Mouse (Mus musculus) heart, embryonic 11.5 days (tissue): Measurements from ENCODE around the gene Lingo1. TPM values are rescaled to one million over a fixed set of nuclear protein-coding genes. Genes with fewer than 3 reads are reported as not detected.

Experiments
- ATAC-seq: fragments of 200-750 bp; cut with Nextera tagmentation; replicated peaks from 2 replicates; pipeline ENCODE4 v1.8.0; 2017; ENCODE audit warnings: moderate library complexity; ENCODE audit not compliant: insufficient number of reproducible peaks, low FRiP score, low TSS enrichment
- H3K27ac ChIP-seq: fragments of 300-500 bp; sonication (generic); 2 replicates; pipeline ENCODE4 v1.5.1; 2014; ENCODE audit warnings: mild to moderate bottlenecking, low read depth, low read length
- H3K27me3 ChIP-seq: fragments of 300-500 bp; sonication (generic); 2 replicates; pipeline ENCODE4 v1.6.1; 2014; ENCODE audit warnings: mild to moderate bottlenecking, low read length, mixed read lengths; ENCODE audit not compliant: control insufficient read depth, insufficient read depth
- H3K36me3 ChIP-seq: fragments of 300-500 bp; sonication (generic); 2 replicates; pipeline ENCODE4 v1.6.1; 2014; ENCODE audit warnings: mild to moderate bottlenecking, low read length, moderate library complexity, mixed read lengths; ENCODE audit not compliant: control insufficient read depth, insufficient read depth
- H3K4me1 ChIP-seq: fragments of 300-500 bp; sonication (generic); 2 replicates; pipeline ENCODE4 v1.6.1; 2014; ENCODE audit warnings: low read length; ENCODE audit not compliant: control insufficient read depth, insufficient read depth
- H3K4me2 ChIP-seq: fragments of 300-500 bp; sonication (generic); 2 replicates; pipeline ENCODE4 v1.6.1; 2014; ENCODE audit warnings: mild to moderate bottlenecking, moderate library complexity
- H3K4me3 ChIP-seq: fragments of 300-500 bp; sonication (generic); 2 replicates; pipeline ENCODE4 v1.5.1; 2014; ENCODE audit warnings: low read depth, low read length
- H3K9ac ChIP-seq: fragments of 300-500 bp; sonication (generic); 2 replicates; pipeline ENCODE4 v1.6.1; 2014; ENCODE audit warnings: mild to moderate bottlenecking, low read depth, low read length, moderate library complexity
- H3K9me3 ChIP-seq: fragments of 300-500 bp; sonication (generic); replicated peaks from 2 replicates; pipeline ENCODE4 v1.6.1; 2016; ENCODE audit warnings: low read length; ENCODE audit not compliant: control insufficient read depth
- WGBS: fragments of 180-500 bp; shearing (Covaris S2); extraction: QIAGEN DNeasy Blood & Tissue Kit; methylation state at CpG from one replicate; pipeline ENCODE4 v1.1.7; 2014; ENCODE audit not compliant: insufficient replicate concordance; 5-methylcytosine and 5-hydroxymethylcytosine counted together
- polyA plus RNA-seq: library from polyadenylated mRNA; unstranded; fragments of >200 nt; fragmentation: Nextera tagmentation; extraction: Ambion mirVana; gene quantifications from 2 replicates; pipeline ENCODE4 v1.2.1, GENCODE M21; 2014

Lingo1 gene
- 2.2 and 2.4 TPM in 2 replicates for polyA plus RNA-seq

- no peaks in the 10 kb centered on the region for H3K9me3 ChIP-seq
- peaks cover 80% of the 10 kb centered on the region for H3K27me3 ChIP-seq
- peak within 1 kb of the TSS; percentile 59 for H3K4me3 ChIP-seq
- H3K9ac ChIP-seq, result peak within 1 kb of the TSS; percentile 43; the same call in 1 of the 2 replicates
- no peaks in the 10 kb centered on the region for H3K36me3 ChIP-seq
- ATAC-seq, result no peak
- H3K27ac ChIP-seq, result no peak within 1 kb of the TSS
- peak within 1 kb of the TSS; percentile 90 for H3K4me2 ChIP-seq
- WGBS, result under 1% methylated on average over 81 of the region's 88 CpGs
- peaks cover 12% of the 10 kb centered on the region for H3K4me1 ChIP-seq
These were observed at the start of gene Lingo1 for GRCm38 (mm10) chr9:56795721-56796655. Gene Lingo1 (minus strand): TSS chr9:56796468.

GRCm38 (mm10) chr9:56844644-56845043 is 48.4 kb upstream of the Lingo1 start:
- Histone ChIP-seq H3K9me3 (no peaks in the 10 kb centered on the region), H3K9ac (no peak overlapping the region), H3K4me1 (peaks cover 7% of the 10 kb centered on the region), H3K27ac (no peak overlapping the region), H3K4me2 (no peak overlapping the region), H3K27me3 (peaks cover 11% of the 10 kb centered on the region), H3K36me3 (no peaks in the 10 kb centered on the region), H3K4me3 (no peak overlapping the region)
- ATAC-seq, result no peak
- 68% methylated on average over 8 of the region's 8 CpGs for WGBS

GRCm38 (mm10) chr9:56843679-56844188 is 47.5 kb upstream of the Lingo1 start:
- Histone ChIP-seq H3K4me1 (peaks cover 8% of the 10 kb centered on the region), H3K9ac (no peak overlapping the region)

GRCm38 (mm10) chr9:56842303-56842719 is 46.0 kb upstream of the Lingo1 start:
- WGBS, result 44% methylated on average over 3 of the region's 3 CpGs
- no peak for ATAC-seq
- Histone ChIP-seq H3K9me3 (no peaks in the 10 kb centered on the region), H3K27me3 (peaks cover 11% of the 10 kb centered on the region), H3K4me2 (no peak overlapping the region), H3K9ac (no peak overlapping the region), H3K4me3 (no peak overlapping the region), H3K4me1 (peaks cover 8% of the 10 kb centered on the region), H3K36me3 (no peaks in the 10 kb centered on the region), H3K27ac (no peak overlapping the region)

More at GRCm38 (mm10) chr9:56843679-56844188, 47.5 kb upstream of the Lingo1 start:
- ATAC-seq, result no peak
- H3K27ac ChIP-seq, result no peak overlapping the region
- no peaks in the 10 kb centered on the region for H3K36me3 ChIP-seq
- no peaks in the 10 kb centered on the region for H3K9me3 ChIP-seq
- 32% methylated on average over 7 of the region's 7 CpGs for WGBS
- no peak overlapping the region for H3K4me2 ChIP-seq
- H3K27me3 ChIP-seq, result peaks cover 11% of the 10 kb centered on the region
- H3K4me3 ChIP-seq, result no peak overlapping the region

GRCm38 (mm10) chr9:56841864-56842263 is 45.6 kb upstream of the Lingo1 start:
- no peak for ATAC-seq
- no peaks in the 10 kb centered on the region for H3K9me3 ChIP-seq
- H3K4me3 ChIP-seq, result no peak overlapping the region
- H3K27ac ChIP-seq, result no peak overlapping the region
- no peak overlapping the region for H3K9ac ChIP-seq
- no peak overlapping the region for H3K4me2 ChIP-seq
- peaks cover 8% of the 10 kb centered on the region for H3K4me1 ChIP-seq
- peaks cover 11% of the 10 kb centered on the region for H3K27me3 ChIP-seq
- no peaks in the 10 kb centered on the region for H3K36me3 ChIP-seq

GRCm38 (mm10) chr9:56840721-56841120 is 44.5 kb upstream of the Lingo1 start:
- no peak for ATAC-seq
- 75% methylated on average over 5 of the region's 5 CpGs for WGBS
- no peaks in the 10 kb centered on the region for H3K9me3 ChIP-seq

GRCm38 (mm10) chr9:56835152-56835551 is 38.9 kb upstream of the Lingo1 start:
- H3K27me3 ChIP-seq, result peaks cover 6% of the 10 kb centered on the region; the same call in 1 of the 2 replicates
- no peaks in the 10 kb centered on the region for H3K9me3 ChIP-seq
- no peak overlapping the region for H3K9ac ChIP-seq
- H3K27ac ChIP-seq, result peak overlapping the region; percentile 65
- peak overlapping the region; percentile 31; the same call in 1 of the 2 replicates for H3K4me2 ChIP-seq
- 0 out of 2 replicates have a peak, but pooled peaks have one; percentile 22 for ATAC-seq
- WGBS, result 37% methylated on average over 5 of the region's 5 CpGs
- H3K4me1 ChIP-seq, result peaks cover 35% of the 10 kb centered on the region
- no peaks in the 10 kb centered on the region for H3K36me3 ChIP-seq
- H3K4me3 ChIP-seq, result no peak overlapping the region

More at GRCm38 (mm10) chr9:56840721-56841120, 44.5 kb upstream of the Lingo1 start:
- Histone ChIP-seq H3K4me1 (peaks cover 9% of the 10 kb centered on the region), H3K9ac (no peak overlapping the region), H3K4me3 (no peak overlapping the region), H3K4me2 (no peak overlapping the region), H3K36me3 (no peaks in the 10 kb centered on the region), H3K27me3 (peaks cover 11% of the 10 kb centered on the region), H3K27ac (no peak overlapping the region)

GRCm38 (mm10) chr9:56832900-56833299 is 36.6 kb upstream of the Lingo1 start:
- Histone ChIP-seq H3K27me3 (peaks cover 11% of the 10 kb centered on the region), H3K4me2 (peak overlapping the region; percentile 39), H3K4me3 (no peak overlapping the region), H3K27ac (0 out of 2 replicates have a peak overlapping the region, but pooled peaks have one; percentile 6), H3K9me3 (no peaks in the 10 kb centered on the region), H3K4me1 (peaks cover 34% of the 10 kb centered on the region), H3K9ac (no peak overlapping the region), H3K36me3 (no peaks in the 10 kb centered on the region)
- WGBS, result 13% methylated on average over 6 of the region's 6 CpGs
- ATAC-seq, result no peak
